Mouse (Mus musculus) cerebellum, postnatal 25 days (tissue): ENCODE data around the gene Mok.

Experiments
- DNase-seq, 2 experiments: peaks; one replicate each; pipeline ENCODE4 v3.0.0; 2021; ENCODE audit warnings: mixed read lengths in 2 of 2

Gene Mok

DNA sequence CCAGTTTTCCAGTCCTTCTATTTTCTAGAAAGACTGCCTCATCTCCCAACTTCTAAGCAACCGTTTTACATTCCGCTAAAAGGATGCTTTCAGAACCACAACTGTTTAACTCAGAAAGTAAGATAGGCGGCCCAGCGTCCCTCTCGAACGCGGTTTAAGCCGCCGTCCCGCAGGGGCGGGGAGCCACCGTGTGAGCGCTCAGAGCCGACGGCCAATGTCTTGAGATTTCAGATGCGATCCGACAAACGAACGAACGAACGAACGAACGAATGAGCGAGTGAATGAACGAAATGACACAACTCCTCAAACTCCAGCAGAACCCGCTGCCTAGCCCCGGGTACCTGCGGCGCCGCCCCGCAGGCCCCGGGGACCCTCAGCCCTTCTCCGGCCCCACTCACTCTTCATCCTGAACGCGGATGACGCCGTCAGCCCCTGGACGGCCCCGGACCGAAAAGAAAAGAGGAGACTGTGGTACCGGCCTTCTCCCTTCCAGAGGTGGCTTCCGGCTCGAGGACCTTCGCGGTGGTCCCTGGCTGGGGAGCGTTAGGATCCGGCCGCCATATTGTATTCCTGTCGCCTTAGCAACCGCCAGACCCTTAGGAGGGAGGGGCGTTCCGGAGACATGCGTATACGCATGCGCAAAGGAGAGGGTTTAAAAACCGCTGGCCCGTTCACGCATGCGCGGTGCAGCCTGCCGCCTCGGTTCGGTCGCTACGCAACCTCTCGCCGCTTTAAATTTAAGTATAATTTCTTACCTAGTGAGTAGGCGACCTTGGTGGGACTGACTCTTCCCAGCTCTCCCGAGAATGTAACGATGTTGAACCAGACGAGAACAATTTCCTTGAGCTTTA is at the start of gene Mok:
Gene Mok (minus strand): TSS at position 592 of the 851 bp plus-strand sequence.
- peak; percentile 97 for DNase-seq

DNA sequence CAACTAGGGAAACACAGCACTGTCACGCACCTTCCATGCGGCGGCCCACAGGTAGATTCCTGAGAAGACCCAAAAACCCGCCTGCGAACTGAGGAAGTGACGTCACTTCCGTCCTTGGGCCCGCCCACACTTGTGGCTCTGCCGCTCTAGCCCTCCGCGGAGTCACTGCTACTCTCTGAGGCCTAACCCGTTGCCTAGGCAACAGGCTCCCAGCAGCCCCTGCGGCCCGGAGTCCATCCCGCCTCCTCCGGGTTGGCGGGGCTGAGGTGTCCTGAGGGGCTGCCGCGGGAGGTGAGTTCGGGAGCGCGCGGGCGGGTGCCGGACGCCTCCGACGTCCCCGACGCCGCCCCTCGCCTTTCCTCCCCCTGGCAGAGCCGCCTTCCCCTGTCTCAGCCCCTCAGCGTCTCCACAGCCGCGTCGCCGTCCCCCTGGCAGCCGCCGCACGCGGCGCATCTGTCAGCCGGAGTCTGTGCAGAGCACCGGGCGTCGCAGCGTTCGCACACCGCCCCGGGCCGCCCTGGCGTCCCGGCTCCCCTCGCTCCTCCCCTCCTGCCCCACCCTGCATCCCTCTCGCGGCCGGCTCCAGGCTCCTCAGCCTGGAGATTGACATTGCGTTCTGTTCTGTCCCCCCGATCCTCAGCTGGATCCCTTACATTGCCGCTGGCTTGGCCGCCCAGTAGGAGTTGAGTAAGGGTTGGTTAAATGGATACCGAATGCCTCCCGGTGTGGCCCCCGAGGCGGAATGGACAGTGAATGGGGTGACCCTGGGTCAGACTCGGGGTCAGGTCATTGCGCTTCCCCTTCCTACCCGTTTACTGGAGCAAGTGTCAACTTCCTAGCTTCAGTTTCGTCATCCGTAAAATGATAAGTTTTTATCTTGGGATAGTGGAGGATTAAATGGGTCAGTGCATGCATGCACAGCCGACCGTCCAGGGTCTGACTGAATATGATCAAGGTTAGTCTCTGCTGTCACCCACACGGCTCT is 48.6 kb upstream of the Mok start, which contains the start of the genes Cinp and Tecpr2:
Gene Cinp (minus strand): TSS at position 110 of the 985 bp plus-strand sequence.
Gene Tecpr2 (plus strand): TSS at position 229 of the 985 bp plus-strand sequence.
- peak; percentile 96 to 98 for DNase-seq

DNA sequence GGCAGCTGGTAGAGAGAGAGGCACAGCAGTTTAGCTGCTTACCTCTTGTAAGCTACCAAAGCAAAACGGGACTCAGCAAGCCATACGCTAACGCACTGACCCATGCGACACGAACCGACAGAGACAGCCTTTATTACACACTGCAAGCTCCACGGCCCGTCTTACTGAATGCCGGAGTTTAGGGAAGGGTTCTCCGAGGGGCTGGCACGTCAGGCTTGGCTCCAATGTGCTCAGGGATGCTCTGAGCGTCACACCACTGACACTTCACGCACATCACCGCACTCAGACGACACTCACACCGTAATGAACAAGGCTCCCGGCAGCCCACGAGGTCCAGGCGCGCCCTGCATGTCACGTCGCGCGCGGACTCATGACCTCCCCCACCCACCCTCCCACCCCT is 47.9 kb upstream of the Mok start:
- no peak for DNase-seq

DNA sequence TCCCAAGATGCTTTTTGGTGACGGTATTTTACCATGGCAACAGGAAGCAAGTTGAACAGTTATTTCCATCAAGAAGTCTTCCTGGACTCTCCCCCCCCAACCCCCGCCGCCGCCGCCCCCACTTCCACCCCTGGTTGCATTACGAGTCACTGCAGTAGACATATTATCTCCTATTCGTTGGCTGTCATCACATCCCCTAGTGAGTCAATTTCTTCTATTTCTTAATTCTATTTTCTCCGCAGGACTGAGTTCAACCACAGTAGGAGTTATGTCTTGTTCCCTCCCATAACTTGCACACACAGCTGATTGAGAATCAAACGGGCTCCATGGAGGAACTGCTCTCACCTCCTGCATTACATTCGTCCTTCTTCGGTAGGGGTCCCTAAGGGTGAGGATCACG is 47.4 kb upstream of the Mok start:
- no peak for DNase-seq

DNA sequence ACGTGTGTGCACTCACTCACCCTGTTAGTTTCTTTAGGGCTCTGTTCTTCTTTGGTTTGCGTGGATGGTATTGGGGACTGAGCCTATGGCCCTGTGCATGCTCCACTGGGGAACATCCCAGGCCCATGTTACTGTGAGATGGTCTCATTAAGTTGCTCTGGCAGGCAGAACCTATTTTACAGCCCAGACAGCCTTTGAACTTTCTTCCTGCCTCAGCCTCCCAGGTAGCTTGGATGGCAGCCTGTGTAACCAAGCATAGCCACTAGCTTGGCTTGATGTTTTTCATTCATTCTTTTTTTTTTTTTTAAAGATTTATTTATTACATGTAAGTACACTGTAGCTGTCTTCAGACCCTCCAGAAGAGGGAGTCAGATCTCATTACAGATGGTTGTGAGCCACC is 44.5 kb upstream of the Mok start:
- no peak for DNase-seq

DNA sequence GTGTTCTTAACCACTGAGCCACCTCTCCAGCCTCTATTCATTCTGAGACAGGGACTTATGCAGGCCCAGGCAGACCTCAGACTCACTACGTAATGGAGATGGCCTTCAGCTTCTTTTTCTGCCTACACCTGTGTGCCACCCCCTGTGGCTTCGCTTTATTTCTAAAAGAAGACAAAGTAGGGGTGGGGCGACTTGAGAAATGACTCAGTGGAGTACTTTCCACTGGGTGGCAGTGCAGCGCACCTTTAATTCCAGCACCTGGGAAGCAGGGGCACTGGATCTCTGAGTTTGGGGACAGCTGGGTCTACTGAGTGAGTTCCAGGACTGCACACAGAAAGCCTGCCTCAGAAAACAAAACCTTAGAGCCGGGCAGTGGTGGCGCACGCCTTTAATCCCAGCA is 41.6 kb upstream of the Mok start:
- peak in 1 of 2 experiments; percentile 31 for DNase-seq

DNA sequence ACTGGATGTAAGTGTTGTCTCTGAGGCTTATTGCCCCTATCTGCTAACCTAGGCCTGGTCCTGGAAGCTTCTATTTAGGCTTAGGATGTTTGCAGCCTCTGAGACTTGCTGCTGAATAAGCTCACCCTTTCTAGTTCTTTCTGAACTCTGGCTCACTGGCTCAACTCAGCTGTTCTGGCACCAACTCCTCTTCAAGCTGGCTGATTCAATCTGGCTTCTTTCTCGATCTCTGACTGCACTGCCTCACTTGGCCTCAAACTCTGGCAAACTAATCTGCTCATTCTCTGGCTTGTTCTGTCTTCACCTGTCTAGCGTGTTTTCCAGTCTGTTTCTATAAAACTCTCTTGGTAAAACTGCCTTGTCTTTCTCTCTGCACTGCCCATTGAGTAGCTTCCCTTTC is 34.6 kb upstream of the Mok start:
- DNase-seq, result no peak

DNA sequence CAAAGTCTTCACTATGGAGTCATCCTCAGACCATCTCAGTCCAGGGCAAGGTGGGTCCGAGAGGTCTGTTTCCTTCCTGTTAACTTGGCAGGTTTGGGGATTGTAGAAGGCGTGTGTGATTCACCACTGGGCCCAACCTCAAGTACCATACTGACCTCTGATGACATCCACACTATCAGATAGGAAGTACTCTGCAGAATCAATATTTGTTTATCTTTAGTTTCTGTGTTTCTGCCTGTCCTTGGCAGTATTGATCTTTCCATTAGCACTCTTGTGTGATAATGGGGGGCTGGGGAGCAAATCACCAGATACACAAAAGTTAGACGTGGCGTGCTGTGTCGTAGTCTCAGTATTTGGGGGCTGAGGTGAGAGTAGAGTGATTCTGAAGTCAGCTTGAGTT is 30.5 kb upstream of the Mok start:
- DNase-seq, result no peak

DNA sequence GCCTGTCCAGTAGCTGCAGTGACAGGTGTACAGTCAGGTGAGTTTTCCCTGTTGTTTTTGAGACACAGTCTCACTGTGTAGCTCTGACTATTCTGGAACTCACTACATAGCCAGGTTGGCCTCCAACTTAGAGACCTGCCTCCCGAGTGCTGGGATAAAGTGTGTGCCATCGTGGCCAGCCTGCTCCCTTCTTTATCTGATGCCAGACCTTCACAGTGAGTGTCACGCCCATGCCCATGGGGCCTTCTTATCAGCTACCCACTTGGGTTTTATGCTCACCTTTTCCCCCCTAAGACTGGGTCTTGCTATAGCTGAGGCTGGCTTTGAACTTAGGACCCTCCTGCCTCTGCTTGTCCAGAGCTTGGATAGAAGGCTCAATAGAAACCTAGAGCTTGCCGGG is 29.4 kb upstream of the Mok start:
- DNase-seq, result no peak

DNA sequence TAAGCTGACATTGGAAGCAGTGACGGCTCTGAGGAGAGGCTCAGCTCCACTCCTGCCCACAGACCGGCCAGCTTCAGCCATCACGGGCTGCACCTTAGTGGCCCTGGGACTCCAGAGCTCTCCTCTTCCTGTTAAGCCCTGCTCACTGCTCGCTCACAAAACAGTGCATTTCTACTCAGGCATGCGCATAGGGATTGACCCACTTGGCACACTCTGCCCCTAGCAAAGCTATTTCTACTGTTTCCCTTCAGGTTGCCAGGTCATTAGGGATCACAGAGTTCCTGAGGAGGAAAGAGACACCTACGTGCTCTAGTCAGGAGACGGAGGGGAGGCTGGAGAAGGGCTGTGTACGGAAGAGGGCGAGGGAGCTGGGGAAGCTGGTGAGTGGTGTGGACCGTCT is 25.2 kb upstream of the Mok start:
- DNase-seq, result peak; percentile 26 to 44

DNA sequence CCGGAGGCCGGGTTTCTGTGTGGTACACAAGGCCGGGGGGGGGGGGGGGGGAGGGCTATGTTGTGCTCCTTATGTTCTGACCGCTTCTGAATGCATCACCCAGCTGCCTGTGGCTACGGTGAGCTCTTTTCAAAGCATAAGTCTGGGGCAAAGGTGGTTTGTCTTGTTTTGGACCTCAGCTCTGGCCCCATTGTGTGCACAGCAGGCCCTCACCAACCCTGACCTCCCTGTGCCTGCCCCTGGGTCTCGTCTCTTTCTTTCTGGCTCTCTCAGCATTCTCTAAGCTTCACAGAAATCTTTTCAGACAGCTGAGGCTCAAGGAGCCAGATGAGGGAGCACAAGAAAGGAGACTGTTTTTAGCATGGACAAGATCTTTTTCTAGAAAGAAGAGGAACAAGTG is 24.8 kb upstream of the Mok start:
- no peak for DNase-seq

DNA sequence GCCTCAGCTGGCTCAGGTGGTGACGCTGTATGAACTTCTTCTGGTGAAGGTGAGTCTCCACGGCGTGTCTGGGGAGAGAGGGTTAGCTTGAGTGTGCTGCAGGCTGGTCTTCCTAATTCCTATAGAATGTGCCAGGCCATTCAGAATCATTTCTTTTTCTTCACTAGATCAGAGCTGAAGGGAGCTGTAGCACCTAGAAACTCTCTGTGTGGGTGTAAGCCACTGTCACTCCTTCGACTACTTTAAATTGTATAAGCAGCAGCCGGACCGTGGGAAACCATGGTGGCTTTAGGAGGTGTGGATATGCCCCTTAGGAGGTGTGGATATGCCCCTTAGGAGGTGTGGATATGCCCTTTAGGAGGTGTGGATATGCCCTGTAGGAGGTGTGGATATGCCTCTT is 23.3 kb upstream of the Mok start:
- DNase-seq, result no peak

DNA sequence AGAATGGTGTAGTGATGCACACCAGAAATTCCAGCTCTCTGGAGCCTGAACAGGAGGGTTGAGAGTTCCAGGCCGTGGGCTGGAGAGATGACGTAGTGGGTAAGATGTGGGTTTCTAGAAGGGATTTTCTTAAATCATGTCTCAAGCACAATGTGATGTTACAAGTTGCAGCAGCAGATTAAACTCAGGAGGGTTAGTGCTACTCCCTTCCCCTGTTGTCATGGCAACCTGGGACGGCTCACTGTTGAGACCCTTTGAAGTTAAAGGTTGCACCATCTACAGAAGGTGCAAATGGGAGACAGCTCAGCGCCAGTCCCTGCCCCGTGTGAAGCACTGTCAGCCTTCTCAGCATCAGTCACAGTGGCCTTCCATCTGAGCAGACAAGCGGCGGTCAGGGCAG is 20.5 kb upstream of the Mok start:
- no peak for DNase-seq

DNA sequence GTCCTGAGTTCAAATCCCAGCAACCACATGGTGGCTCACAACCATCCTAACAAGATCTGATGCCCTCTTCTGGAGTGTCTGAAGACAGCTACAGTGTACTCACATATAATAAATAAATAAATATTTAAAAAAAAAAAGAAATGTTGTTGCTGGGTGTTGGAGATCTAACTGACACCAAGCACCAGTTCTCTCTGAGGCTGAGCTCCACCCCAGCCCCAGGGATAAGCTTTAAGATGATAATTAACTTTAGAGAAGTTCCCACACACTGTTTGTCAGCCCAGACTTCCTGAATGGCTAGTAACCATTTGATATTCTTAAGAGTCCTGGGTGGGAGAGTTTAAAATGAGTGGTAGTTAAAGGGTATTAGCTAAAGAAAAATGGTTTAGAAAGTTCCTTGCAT is 19.6 kb upstream of the Mok start:
- no peak for DNase-seq

DNA sequence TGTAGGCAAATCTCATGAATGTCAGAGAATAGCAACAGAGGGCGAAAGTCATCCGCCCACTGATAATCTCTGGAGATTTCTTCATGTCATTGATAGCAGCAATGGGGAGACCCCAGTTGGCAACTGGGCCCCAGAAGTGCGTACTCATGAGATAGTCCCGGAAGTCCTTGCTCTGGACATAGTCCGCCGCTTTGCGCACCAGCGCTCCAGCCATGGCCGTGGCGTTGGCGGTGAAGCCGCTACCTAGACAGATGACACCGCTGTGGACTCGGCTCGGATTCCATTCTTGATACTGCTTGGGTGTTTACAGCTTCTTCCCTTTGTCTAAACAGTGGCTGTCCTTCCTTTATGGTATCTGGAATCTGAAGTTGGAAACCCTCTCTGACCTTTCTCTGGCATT is 17.9 kb upstream of the Mok start:
- DNase-seq, result peak in 1 of 2 experiments; percentile 60

DNA sequence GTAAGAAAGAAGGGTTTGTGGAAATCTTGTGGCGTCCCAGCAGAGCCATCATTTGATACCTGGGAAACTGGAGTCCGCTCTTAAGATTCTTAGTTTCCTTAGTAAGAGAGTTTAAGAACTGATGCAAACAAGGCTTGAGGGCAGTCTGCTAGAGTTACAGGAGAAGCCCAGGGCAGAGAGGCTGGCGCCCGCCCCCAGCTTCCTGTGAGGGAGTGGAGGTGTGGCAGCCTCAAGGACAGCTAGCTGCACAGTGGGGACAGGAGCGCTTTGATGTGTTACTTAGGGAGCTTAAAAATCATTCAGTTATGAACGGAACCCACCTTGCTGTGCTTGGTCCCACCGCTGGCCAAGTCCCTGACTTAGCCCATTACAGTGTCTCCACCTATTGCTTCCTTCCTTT is 16.5 kb upstream of the Mok start:
- DNase-seq, result no peak

DNA sequence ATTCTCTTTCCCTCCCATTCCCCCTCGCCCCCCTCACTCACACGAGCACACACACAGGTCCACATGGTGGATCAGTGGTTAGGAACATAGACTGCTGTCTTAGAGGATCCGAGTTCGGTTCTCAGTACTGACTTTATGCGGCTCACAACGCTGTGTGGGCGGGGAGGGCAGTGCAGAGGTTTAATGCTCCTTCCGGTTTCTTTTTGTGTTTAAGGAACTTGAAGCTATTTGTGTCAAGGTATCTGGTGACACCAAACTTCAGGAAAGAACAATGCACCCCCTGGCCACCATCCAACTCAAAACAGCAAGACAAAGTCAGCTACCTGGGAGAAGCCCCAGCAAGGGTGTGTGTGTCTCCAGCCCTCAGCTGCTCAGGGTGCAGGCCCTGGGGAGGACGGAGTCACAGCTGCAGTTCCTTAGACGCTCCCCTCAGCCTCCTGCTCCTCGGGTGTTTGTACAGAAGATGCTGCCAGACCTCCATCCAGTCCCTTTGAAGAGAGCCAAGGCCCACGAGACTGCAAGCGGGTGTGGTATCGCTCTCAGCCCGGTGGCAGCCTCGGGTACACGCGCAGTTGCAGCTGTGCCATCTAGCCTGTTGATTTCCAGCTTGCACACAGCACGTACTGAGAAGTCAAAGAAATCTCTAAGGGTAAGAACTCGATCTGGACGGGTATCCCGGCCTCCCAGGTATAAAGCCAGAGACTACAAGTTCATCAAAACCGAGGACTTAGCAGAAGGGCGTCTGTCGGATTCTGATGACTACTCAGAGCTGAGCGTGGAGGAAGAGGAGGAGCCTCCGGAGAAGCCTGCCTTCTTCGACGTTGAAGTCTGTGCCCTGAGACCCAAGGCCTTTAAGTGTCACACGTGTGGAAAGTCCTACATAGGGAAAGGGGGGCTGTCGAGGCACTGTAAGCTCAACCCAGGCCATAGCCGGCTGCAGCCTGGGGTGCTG is 14.3 kb upstream of the Mok start:
- DNase-seq, result no peak

DNA sequence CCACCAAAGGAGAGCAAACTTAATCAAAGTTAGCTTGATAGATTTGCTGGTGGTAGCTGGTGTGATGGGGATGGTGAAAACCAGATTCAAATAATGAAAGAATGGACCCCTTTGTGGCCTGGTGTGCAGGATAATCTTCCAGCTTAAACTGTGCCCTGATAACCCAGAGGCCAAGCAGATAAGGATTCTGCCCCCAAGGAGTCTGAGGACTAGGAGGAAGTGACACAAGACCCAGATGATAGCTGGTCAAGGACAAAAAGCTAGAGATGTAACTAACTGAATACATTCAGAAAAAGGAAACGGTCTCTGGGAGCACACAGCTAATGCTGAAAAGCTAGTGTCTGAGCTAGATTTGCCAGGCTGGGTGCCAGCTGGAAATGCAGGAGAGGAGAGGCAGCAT is 11.2 kb upstream of the Mok start:
- no peak for DNase-seq

DNA sequence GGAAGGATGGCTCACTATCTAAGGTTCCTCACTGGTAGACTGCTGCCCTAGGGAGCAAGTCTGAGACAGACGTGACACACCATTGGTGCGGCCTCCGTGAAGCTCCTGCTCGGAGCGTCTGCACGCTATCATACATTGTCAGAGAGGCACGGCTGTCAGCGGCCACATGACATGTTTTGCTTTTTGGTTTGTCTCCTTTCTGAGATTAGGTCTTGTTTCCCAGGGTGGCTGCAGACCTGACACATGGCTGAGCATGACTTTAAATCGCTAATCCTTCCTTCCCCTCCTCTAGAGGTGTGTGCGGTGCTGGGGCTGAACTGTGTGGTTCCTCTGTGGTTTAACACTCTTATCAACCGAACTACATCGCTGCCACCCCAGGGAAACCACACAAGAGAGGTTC is 10.7 kb upstream of the Mok start:
- no peak for DNase-seq

DNA sequence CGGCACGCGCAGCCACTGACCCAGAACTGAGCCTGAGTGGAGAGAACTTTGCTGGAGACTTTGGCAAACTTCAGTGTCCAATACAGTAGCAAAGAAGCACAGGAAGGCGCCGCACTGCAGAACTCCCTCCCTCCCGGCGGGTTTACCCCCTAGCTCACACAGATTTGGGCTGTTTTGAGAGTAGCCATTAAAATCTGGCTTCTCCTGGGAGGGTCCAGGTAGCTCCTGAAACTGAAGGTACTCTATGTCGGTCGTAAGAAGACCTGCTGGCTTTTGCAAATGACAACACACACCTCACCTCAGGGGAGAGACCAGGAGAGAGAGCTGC is 10.2 kb upstream of the Mok start:
- no peak for DNase-seq

DNA sequence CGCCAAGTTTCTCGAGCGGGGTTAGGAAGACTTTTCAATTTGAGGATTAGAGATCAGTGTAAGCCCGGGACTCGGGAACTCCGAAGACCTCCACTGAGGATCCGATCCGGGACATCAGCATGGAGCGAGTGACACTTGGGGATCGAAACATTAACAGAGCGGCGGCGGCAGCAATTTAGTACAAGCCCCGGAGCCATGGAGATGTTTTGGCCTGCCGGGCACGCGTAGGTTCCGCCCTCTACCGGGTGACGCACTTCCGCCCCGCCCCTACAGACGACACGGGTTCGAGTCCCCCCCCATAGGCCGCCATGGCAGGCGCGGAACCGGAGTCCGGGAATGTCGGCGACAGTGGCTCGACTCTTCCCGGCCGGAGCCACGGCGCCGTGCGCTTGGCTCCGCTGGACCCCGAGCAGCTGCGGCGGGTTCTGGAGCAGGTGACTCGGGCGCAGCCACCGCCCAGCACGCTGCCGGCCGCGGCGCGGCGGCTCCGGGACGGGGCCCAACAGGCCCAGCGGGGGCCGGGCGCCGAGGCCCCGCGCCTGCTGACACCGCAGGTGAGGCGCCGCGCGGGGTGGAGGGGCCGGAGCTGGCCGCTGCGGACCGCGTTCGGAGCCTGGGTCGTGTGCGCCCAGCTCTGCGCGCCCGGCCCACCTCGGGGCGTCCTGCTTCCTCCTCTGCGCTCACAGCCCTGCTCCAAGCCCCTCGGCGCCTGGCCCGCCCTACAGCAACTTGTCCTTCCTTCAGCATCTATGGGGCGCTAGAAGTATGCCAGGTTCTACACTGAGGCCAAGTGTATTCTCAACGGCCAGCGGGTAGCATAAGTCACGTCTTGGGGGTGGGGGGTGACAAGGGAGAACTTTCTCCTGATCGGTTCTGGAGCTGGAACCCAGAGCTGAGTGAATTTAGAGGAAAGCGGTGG is 9.5 kb upstream of the Mok start, which contains the start of gene Zfp839:
Gene Zfp839 (plus strand): TSS at position 244 of the 919 bp plus-strand sequence.
- peak; percentile 93 to 94 for DNase-seq
